Mouse (Mus musculus): ENCODE measurements around the gene Lrrc63. TPM values are rescaled to one million over a fixed set of nuclear protein-coding genes. Genes with fewer than 3 reads are reported as not detected.
A peak's percentile ranks its signal among the peaks of the same experiment; 100 is the strongest.

Gene Lrrc63
- polyA plus RNA-seq, 1 experiment from 2014 or later, result 0.15 TPM

GRCm38 (mm10) chr14:75077946-75078345 lies 52.7 kb downstream of the Lrrc63 start:
- ATAC-seq (ENCODE audit: low FRiP score) (no peak), DNase-seq (ENCODE audit: low spot score) (peak; percentile 6)
- Histone ChIP-seq H3K27me3 (ENCODE audit: control insufficient read depth, insufficient read depth, low read length) (no peaks in the 10 kb centered on the region), H3K4me3 (ENCODE audit: low read depth, low read length) (no peak overlapping the region), H3K4me2 (replicated peaks; ENCODE audit: low read depth, low read length) (no peak overlapping the region), H3K36me3 (ENCODE audit: control insufficient read depth, insufficient read depth, low read length) (no peaks in the 10 kb centered on the region), H3K4me1 (replicated peaks; ENCODE audit: control insufficient read depth, insufficient read depth, low read length) (no peaks in the 10 kb centered on the region), H3K9me3 (ENCODE audit: control insufficient read depth, low read length) (no peaks in the 10 kb centered on the region), H3K9ac (ENCODE audit: low read depth, low read length) (no peak overlapping the region), H3K27ac (ENCODE audit: low read depth, low read length) (no peak overlapping the region)
- WGBS, result 86% methylated on average over 6 of the region's 6 CpGs

- Histone ChIP-seq H3K4me1 (replicated peaks; ENCODE audit: control insufficient read depth, insufficient read depth, low read length) (no peaks in the 10 kb centered on the region), H3K27me3 (ENCODE audit: control insufficient read depth, insufficient read depth, low read length) (no peaks in the 10 kb centered on the region), H3K4me2 (replicated peaks; ENCODE audit: low read depth, low read length) (no peak overlapping the region), H3K4me3 (ENCODE audit: low read depth, low read length) (no peak overlapping the region), H3K27ac (ENCODE audit: low read depth, low read length) (no peak overlapping the region), H3K9ac (ENCODE audit: low read depth, low read length) (no peak overlapping the region), H3K9me3 (ENCODE audit: control insufficient read depth, low read length) (no peaks in the 10 kb centered on the region), H3K36me3 (ENCODE audit: control insufficient read depth, insufficient read depth, low read length) (no peaks in the 10 kb centered on the region)
- ATAC-seq (ENCODE audit: low FRiP score), result no peak
- 81% methylated on average over 10 of the region's 10 CpGs for WGBS
- DNase-seq (ENCODE audit: low spot score), result no peak
Observed at GRCm38 (mm10) chr14:75075299-75076180, 55.1 kb downstream of the Lrrc63 start.

- Histone ChIP-seq H3K4me1 (replicated peaks; ENCODE audit: control insufficient read depth, insufficient read depth, low read length) (no peaks in the 10 kb centered on the region), H3K4me3 (ENCODE audit: low read depth, low read length) (no peak overlapping the region), H3K27ac (ENCODE audit: low read depth, low read length) (no peak overlapping the region), H3K36me3 (ENCODE audit: control insufficient read depth, insufficient read depth, low read length) (no peaks in the 10 kb centered on the region), H3K27me3 (ENCODE audit: control insufficient read depth, insufficient read depth, low read length) (no peaks in the 10 kb centered on the region), H3K9me3 (ENCODE audit: control insufficient read depth, low read length) (no peaks in the 10 kb centered on the region), H3K9ac (ENCODE audit: low read depth, low read length) (no peak overlapping the region), H3K4me2 (replicated peaks; ENCODE audit: low read depth, low read length) (no peak overlapping the region)
- 90% methylated on average over 15 of the region's 15 CpGs for WGBS
- ATAC-seq (ENCODE audit: low FRiP score) (no peak), DNase-seq (ENCODE audit: low spot score) (no peak)
Observed at GRCm38 (mm10) chr14:75071091-75071490, 59.6 kb downstream of the Lrrc63 start.

- Histone ChIP-seq H3K9me3 (ENCODE audit: control insufficient read depth, low read length) (no peaks in the 10 kb centered on the region), H3K4me2 (replicated peaks; ENCODE audit: low read depth, low read length) (no peak overlapping the region), H3K9ac (ENCODE audit: low read depth, low read length) (no peak overlapping the region), H3K27ac (ENCODE audit: low read depth, low read length) (no peak overlapping the region), H3K36me3 (ENCODE audit: control insufficient read depth, insufficient read depth, low read length) (no peaks in the 10 kb centered on the region), H3K4me1 (replicated peaks; ENCODE audit: control insufficient read depth, insufficient read depth, low read length) (no peaks in the 10 kb centered on the region), H3K4me3 (ENCODE audit: low read depth, low read length) (no peak overlapping the region), H3K27me3 (ENCODE audit: control insufficient read depth, insufficient read depth, low read length) (no peaks in the 10 kb centered on the region)
- DNase-seq (ENCODE audit: low spot score) (no peak), ATAC-seq (ENCODE audit: low FRiP score) (no peak)
- 84% methylated on average over 7 of the region's 7 CpGs for WGBS
Observed at GRCm38 (mm10) chr14:75069356-75069979, 61.2 kb downstream of the Lrrc63 start.

- ATAC-seq (ENCODE audit: low FRiP score) (no peak), DNase-seq (ENCODE audit: low spot score) (no peak)
- Histone ChIP-seq H3K36me3 (ENCODE audit: control insufficient read depth, insufficient read depth, low read length) (no peaks in the 10 kb centered on the region), H3K27ac (ENCODE audit: low read depth, low read length) (no peak overlapping the region), H3K4me1 (replicated peaks; ENCODE audit: control insufficient read depth, insufficient read depth, low read length) (no peaks in the 10 kb centered on the region), H3K9me3 (ENCODE audit: control insufficient read depth, low read length) (no peaks in the 10 kb centered on the region), H3K9ac (ENCODE audit: low read depth, low read length) (no peak overlapping the region), H3K4me3 (ENCODE audit: low read depth, low read length) (no peak overlapping the region), H3K27me3 (ENCODE audit: control insufficient read depth, insufficient read depth, low read length) (no peaks in the 10 kb centered on the region), H3K4me2 (replicated peaks; ENCODE audit: low read depth, low read length) (no peak overlapping the region)
- 90% methylated on average over 16 of the region's 19 CpGs for WGBS
Observed at GRCm38 (mm10) chr14:75068430-75069112, 62.1 kb downstream of the Lrrc63 start.

- no peak overlapping the region for H3K9ac ChIP-seq (ENCODE audit: low read depth, low read length)
- ATAC-seq (ENCODE audit: low FRiP score) (no peak), DNase-seq (ENCODE audit: low spot score) (no peak)
- H3K27ac ChIP-seq (ENCODE audit: low read depth, low read length), result no peak overlapping the region
- H3K4me2 ChIP-seq (replicated peaks; ENCODE audit: low read depth, low read length), result no peak overlapping the region
- no peak overlapping the region for H3K4me3 ChIP-seq (ENCODE audit: low read depth, low read length)
- H3K36me3 ChIP-seq (ENCODE audit: control insufficient read depth, insufficient read depth, low read length), result no peaks in the 10 kb centered on the region
- H3K27me3 ChIP-seq (ENCODE audit: control insufficient read depth, insufficient read depth, low read length), result no peaks in the 10 kb centered on the region
- 98% methylated on average over 5 of the region's 5 CpGs for WGBS
- no peaks in the 10 kb centered on the region for H3K9me3 ChIP-seq (ENCODE audit: control insufficient read depth, low read length)
- H3K4me1 ChIP-seq (replicated peaks; ENCODE audit: control insufficient read depth, insufficient read depth, low read length), result no peaks in the 10 kb centered on the region
Observed at GRCm38 (mm10) chr14:75065211-75065610, 65.5 kb downstream of the Lrrc63 start.

GRCm38 (mm10) chr14:75064520-75064919 lies 66.2 kb downstream of the Lrrc63 start:
- DNase-seq (ENCODE audit: low spot score), result peak; percentile 28
- H3K4me3 ChIP-seq (ENCODE audit: low read depth, low read length), result no peak overlapping the region
- no peak overlapping the region for H3K27ac ChIP-seq (ENCODE audit: low read depth, low read length)
- no peaks in the 10 kb centered on the region for H3K4me1 ChIP-seq (replicated peaks; ENCODE audit: control insufficient read depth, insufficient read depth, low read length)
- H3K27me3 ChIP-seq (ENCODE audit: control insufficient read depth, insufficient read depth, low read length), result no peaks in the 10 kb centered on the region
- H3K36me3 ChIP-seq (ENCODE audit: control insufficient read depth, insufficient read depth, low read length), result no peaks in the 10 kb centered on the region
- ATAC-seq (ENCODE audit: low FRiP score), result peak; percentile 19; the same call in 1 of the 2 replicates
- no peak overlapping the region for H3K9ac ChIP-seq (ENCODE audit: low read depth, low read length)
- WGBS, result 81% methylated on average over 7 of the region's 7 CpGs
- no peak overlapping the region for H3K4me2 ChIP-seq (replicated peaks; ENCODE audit: low read depth, low read length)
- no peaks in the 10 kb centered on the region for H3K9me3 ChIP-seq (ENCODE audit: control insufficient read depth, low read length)

GRCm38 (mm10) chr14:75063936-75064335 lies 66.7 kb downstream of the Lrrc63 start:
- H3K36me3 ChIP-seq (ENCODE audit: control insufficient read depth, insufficient read depth, low read length), result no peaks in the 10 kb centered on the region
- H3K27me3 ChIP-seq (ENCODE audit: control insufficient read depth, insufficient read depth, low read length), result no peaks in the 10 kb centered on the region
- 93% methylated on average over 8 of the region's 8 CpGs for WGBS

More at GRCm38 (mm10) chr14:75063936-75064335, 66.7 kb downstream of the Lrrc63 start:
- ATAC-seq (ENCODE audit: low FRiP score), result no peak
- Histone ChIP-seq H3K27ac (ENCODE audit: low read depth, low read length) (no peak overlapping the region), H3K4me3 (ENCODE audit: low read depth, low read length) (no peak overlapping the region), H3K4me2 (replicated peaks; ENCODE audit: low read depth, low read length) (no peak overlapping the region), H3K9me3 (ENCODE audit: control insufficient read depth, low read length) (no peaks in the 10 kb centered on the region), H3K4me1 (replicated peaks; ENCODE audit: control insufficient read depth, insufficient read depth, low read length) (no peaks in the 10 kb centered on the region), H3K9ac (ENCODE audit: low read depth, low read length) (no peak overlapping the region)
- no peak for DNase-seq (ENCODE audit: low spot score)
